Mouse (Mus musculus) bone marrow macrophage, adult 2 months (primary cell): ENCODE results near the gene Daam2. TPM values are rescaled to one million over a fixed set of nuclear protein-coding genes. Genes with fewer than 3 reads are reported as not detected.

Experiments
- H3K27ac ChIP-seq: 2 replicates; pipeline ENCODE4 v1.5.1; 2012; ENCODE audit warnings: low read depth, low read length; ENCODE audit not compliant: insufficient read depth
- H3K4me1 ChIP-seq: 2 replicates; pipeline ENCODE4 v1.6.1; 2012; ENCODE audit warnings: low read length; ENCODE audit not compliant: control insufficient read depth, insufficient read depth
- H3K4me3 ChIP-seq: 2 replicates; pipeline ENCODE4 v1.5.1; 2012; ENCODE audit warnings: mild to moderate bottlenecking, low read length, moderate library complexity; ENCODE audit not compliant: insufficient read depth
- CTCF ChIP-seq: IDR thresholded peaks from 2 replicates; pipeline ENCODE4 v1.5.1; 2012; ENCODE audit warnings: low read depth, mild to moderate bottlenecking, low read length, moderate library complexity
- POLR2A ChIP-seq: IDR thresholded peaks from 2 replicates; pipeline ENCODE4 v1.6.1; 2012; ENCODE audit warnings: mild to moderate bottlenecking, low read depth, low read length, borderline replicate concordance
- polyA plus RNA-seq: library from polyadenylated mRNA; stranded (reverse); fragments of >200 nt; gene quantifications from 2 replicates; pipeline ENCODE4 v1.2.4, GENCODE M21; 2012; ENCODE audit not compliant: missing spikeins, insufficient read depth, insufficient read length

The Daam2 gene
- polyA plus RNA-seq = not detected in 2 replicates

DNA sequence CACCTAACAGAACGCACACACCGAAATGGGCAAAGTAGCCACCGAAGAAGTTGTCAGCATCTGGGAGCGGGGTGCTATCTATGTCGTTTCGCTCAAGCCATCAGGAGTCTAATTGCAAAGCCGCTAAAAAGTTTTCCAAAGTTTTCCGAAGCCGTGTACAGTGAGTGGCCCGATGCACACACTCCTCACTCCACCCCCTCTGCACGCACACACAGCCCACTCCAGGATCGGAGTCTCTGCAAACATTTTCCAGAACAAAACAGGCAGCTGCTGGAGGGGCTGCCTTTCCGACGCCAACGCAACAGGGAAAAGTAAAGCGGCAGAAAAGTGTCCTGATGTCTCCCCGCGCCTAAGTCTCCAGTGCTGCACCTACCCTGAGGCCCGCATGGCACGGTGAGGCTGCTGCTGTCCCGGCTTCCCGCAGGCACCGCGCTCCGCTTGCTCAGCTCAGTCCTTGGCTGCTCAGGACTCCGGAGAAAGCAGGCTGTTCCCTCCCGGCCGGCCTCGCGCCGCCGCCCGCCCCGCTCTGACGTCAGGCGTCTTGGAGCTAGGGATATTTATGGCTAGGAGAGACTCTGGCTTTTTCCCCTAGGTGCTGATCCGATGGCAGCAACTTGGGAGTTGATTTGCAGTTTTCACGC lies at the start of gene Daam2:
Gene Daam2 (minus strand): TSS at position 514 of the 641 bp plus-strand sequence.
- no peak within 1 kb of the TSS for H3K4me3 ChIP-seq
- no peak for TF ChIP-seq CTCF
- H3K27ac ChIP-seq = no peak within 1 kb of the TSS
- no peaks in the 10 kb centered on the region for H3K4me1 ChIP-seq

DNA sequence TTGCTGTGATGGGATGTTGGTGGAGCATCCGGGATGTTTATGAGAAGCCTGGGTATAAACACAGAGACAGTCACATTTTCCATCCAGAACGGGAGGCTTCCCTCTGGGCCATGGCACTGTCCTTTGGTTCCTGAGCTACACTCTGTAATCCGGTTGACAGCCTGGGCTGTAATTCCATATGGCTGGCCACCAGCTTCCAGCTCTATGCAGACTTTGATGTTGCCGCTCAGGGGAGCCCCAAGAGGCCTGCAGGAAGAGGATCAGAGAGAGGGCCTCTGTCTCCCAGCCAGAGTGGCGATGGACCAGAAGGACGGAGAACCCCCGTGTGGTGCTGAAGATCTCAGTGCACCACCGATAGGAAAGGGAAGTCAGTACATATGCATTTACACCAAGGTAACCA lies 46.2 kb upstream of the Daam2 start:
- Histone ChIP-seq H3K4me3 (no peak overlapping the region), H3K27ac (no peak overlapping the region), H3K4me1 (no peaks in the 10 kb centered on the region)
- no peak for TF ChIP-seq CTCF
- no peak for TF ChIP-seq POLR2A

DNA sequence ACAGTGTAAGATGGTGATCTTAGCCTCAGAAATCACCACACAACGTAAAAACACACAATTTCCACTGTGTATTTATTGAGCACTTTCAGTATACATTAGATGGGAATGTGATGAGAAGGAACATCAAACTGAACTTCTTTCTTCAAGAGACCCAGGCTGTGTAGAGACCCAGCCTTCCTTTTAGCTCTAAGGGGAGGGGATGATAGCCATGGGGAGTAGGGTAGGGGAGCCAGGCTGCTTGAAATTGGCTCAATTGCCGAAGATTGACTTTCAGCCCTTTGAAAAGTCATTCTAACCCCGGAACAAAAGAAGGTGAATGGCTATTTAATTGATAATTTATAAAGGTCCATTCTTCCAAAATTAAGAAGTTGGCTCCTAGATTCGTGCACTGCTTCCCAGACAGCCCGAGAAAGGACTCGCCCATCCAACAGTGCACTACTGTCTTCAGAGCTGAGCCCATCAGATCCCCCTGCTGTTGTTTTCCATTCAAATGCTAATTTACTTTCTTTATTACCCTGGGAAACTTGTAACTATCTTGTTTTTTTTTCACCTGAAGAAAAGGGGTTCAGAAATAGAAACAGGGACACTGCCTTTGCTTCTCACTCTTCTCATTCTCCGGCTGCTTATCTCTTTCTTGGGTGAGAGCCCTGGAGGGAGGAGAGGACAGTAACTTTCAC lies 43.3 kb upstream of the Daam2 start:
- H3K4me1 ChIP-seq = no peaks in the 10 kb centered on the region
- no peak for TF ChIP-seq CTCF
- no peak for TF ChIP-seq POLR2A
- no peak overlapping the region for H3K4me3 ChIP-seq

DNA sequence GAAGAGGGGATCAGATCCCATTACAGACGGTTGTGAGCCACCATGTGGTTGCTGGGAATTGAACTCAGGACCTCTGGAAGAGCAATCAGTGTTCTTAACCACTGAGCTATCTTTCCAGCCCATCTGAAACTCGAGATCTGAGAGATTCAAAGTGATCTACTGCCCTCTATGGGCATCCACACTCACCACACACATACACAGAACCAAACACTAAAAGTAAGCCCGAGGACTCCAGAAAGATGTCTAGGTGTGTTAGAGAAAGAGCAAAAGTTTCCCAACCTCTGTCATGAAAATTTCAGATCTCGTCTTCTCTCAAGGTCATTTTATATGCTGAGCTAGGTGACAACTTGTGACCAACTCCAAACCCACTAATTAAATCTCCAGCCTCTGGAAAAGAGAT lies 41.3 kb upstream of the Daam2 start:
- TF ChIP-seq POLR2A (no peak), CTCF (no peak)
- no peak overlapping the region for H3K27ac ChIP-seq
- H3K4me1 ChIP-seq = no peaks in the 10 kb centered on the region
- no peak overlapping the region for H3K4me3 ChIP-seq

More for the DNA sequence above, 43.3 kb upstream of the Daam2 start:
- no peak overlapping the region for H3K27ac ChIP-seq

DNA sequence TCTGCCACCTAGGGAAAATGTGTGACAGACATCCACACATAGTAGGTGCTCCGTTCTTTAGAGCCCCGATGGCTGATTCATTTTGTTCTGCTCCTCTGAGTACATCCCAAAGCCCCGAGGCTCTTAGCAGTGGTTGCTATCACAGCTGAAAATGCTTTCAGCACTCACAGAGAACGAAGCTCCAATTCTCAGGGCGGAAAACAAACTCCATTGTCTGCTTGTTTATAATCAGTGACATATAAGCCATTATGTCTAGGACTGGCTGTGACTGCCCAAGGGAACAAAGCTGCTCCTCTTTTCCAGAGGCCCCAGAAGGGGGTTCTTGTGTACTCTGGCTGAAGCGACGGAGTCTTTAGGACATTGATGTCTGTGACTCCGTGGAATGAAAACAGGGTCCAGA lies 25.9 kb upstream of the Daam2 start:
- TF ChIP-seq CTCF = no peak
- TF ChIP-seq POLR2A = no peak
- Histone ChIP-seq H3K27ac (no peak overlapping the region), H3K4me1 (no peaks in the 10 kb centered on the region), H3K4me3 (no peak overlapping the region)

DNA sequence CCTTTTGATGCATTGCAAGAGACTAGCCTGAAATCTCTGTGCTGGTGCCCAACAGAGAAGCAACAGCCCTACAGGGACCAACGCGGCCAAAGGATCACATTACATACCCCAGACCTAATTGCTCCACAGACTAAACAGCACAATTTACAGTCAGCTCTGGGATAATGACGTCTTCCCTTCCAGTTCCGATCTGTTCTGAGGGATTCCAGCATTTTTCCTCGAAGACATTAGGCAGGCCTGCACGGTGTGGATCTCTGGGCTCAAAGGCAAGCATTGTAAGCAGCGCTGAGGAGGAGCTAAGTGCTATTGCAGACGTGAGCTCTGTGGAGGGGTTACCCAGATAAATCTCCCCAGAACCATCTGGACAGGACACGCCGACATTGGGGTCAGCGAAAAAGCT lies 18.3 kb upstream of the Daam2 start:
- H3K4me3 ChIP-seq = no peak overlapping the region
- TF ChIP-seq POLR2A = no peak
- no peak for TF ChIP-seq CTCF
- H3K27ac ChIP-seq = no peak overlapping the region
- no peaks in the 10 kb centered on the region for H3K4me1 ChIP-seq

DNA sequence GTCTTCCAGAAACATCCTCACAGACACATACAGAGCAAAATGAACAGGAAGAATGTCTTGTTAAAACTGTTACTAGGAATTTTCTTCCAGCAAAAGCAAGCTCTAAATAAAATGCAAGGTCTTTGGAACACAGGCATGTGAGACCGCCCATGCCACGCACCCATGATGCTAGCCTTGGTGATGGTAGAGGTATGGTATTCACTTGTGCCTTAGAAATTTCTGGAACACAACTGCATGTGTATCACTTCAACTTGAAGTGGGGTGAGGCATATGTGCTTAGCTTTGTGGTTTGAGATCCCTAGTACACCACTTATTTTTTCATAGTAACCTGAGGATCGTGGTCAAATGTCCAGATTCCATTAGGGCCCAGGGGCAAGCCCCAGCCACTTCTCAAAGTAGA lies 13.2 kb upstream of the Daam2 start:
- no peaks in the 10 kb centered on the region for H3K4me1 ChIP-seq
- no peak overlapping the region for H3K27ac ChIP-seq
- no peak overlapping the region for H3K4me3 ChIP-seq
- TF ChIP-seq POLR2A = no peak
- TF ChIP-seq CTCF = no peak

DNA sequence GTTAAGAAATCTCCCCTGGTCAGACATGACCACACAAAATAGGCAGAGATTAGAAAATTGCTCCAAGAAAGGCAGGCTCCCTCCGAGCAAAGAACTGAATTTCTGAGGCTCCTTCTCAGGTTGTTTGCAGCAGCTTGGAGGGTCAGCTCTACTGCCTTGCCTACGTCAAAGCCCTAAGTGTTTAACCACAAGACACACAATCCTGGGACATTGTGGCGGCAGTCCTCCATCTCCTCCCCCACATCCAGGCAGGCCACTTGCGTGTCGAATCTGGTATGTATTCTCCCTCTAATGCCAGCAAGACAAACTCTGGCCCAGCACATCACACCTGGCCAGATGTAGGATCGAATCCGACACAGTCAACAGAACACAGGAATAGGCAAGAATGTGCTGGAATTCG lies 4.6 kb upstream of the Daam2 start:
- no peak overlapping the region for H3K4me3 ChIP-seq
- H3K4me1 ChIP-seq = no peaks in the 10 kb centered on the region
- TF ChIP-seq CTCF (no peak), POLR2A (no peak)
- H3K27ac ChIP-seq = no peak overlapping the region

DNA sequence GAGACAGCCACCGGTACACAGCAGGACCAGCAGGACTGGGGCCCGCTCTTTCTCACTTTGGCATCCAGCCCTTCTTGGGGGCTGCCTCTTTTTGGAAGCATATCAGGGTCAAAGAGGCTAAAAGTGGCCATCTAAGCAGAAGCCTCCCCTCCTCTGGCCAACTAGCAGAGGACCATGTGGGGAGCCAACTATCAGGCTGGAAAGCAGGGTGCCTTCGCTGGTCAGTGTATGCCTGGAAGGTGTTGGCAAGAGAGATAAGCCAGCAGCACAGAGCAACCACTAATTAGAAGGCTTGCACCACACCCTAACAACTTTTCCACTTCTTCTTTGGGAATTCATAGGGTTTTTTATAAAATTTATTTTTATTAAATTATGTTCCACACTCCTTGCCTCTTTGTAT lies 346 bp upstream of the Daam2 start:
- no peaks in the 10 kb centered on the region for H3K4me1 ChIP-seq
- no peak overlapping the region for H3K27ac ChIP-seq
- no peak for TF ChIP-seq CTCF
- no peak for TF ChIP-seq POLR2A
- no peak overlapping the region for H3K4me3 ChIP-seq

DNA sequence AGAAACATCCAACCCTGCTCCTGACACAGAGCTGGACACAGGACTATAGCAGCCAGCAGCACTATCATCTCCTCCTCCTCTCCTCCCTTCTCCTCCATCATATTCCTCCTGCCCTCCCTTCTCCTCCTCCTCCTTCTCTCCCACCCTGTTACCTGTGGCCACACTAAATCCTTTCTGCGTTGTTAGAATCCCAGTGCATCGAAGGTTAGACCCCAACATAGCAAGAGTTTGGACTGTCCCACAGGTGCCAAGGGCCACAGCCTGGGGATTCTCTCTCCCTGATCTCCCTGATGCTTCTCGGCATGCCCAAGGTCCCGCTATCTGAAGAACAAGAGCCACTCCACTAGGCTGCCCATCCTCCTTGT lies 745 bp downstream of the Daam2 start:
- Histone ChIP-seq H3K4me1 (no peaks in the 10 kb centered on the region), H3K4me3 (no peak overlapping the region), H3K27ac (no peak overlapping the region)
- TF ChIP-seq CTCF = no peak
- no peak for TF ChIP-seq POLR2A
